Mouse (Mus musculus) cortical plate, adult 2 months (tissue): ENCODE measurements around the gene Olfm1.

ENCODE experiments used
- CTCF ChIP-seq: fragments of 200-500 bp; IDR thresholded peaks from 2 replicates; pipeline ENCODE4 v1.5.1; 2011; ENCODE audit warnings: mild to moderate bottlenecking, control low read depth, low read length; ENCODE audit not compliant: insufficient read depth; ENCODE audit errors: extremely low read depth
- POLR2A ChIP-seq: fragments of 200-500 bp; IDR thresholded peaks from 2 replicates; pipeline ENCODE4 v1.6.1; 2011; ENCODE audit warnings: mild to moderate bottlenecking, low read length, control low read depth; ENCODE audit not compliant: insufficient read depth; ENCODE audit errors: extremely low read depth

- TF ChIP-seq CTCF (no peak), POLR2A (peak; percentile 50; the same call in 1 of the 2 replicates)
Observed at GRCm38 (mm10) chr2:28192821-28193689, at the start of gene Olfm1.
